Mouse (Mus musculus) heart, postnatal 0 days (tissue): Measurements from ENCODE around the gene Dmwd.

Experiments used
- CTCF ChIP-seq: IDR thresholded peaks from 2 replicates; pipeline ENCODE4 v1.5.1; 2016; ENCODE audit warnings: antibody characterized with exemption, control low read depth, low read depth
- EP300 ChIP-seq: IDR thresholded peaks from 2 replicates; pipeline ENCODE4 v1.6.1; 2016; ENCODE audit warnings: antibody characterized with exemption, low read depth

- TF ChIP-seq CTCF (no peak), EP300 (no peak)
Measured at GRCm38 (mm10) chr7:19067063-19067462, 9.0 kb upstream of the Dmwd start.
